Mouse (Mus musculus) A20 (cell line): ENCODE measurements around the gene Cd69.
A peak's percentile ranks its signal among the peaks of the same experiment; 100 is the strongest.

ENCODE experiments used
- DNase-seq: peaks from one replicate; pipeline ENCODE4 v3.0.0-alpha.2; 2011; ENCODE audit warnings: low read depth, low spot score

Cd69 gene

GRCm38 (mm10) chr6:129275220-129275619, at the start of gene Cd69:
TSS of gene Cd69 (minus strand) at chr6:129275436.
- DNase-seq: peak; percentile 87

DNA sequence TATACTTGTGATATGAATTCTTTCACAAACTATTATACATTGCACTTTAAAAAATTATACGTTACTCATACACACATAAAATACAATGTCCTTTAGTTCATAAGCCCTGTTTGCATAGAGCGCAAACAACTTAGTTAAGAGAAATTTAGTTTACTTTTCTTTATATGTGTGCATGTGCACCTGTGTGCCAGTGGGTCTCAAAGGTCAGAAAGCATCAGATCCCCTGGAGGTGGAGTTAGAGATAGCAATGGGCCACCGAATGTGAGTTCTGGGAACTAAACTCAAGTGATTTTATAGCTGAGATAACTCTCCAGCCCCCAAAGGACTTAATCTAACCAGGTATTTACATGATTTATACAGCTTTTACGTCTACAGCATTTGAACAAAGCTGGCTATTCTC, 44.1 kb upstream of the Cd69 start:
- DNase-seq: no peak

DNA sequence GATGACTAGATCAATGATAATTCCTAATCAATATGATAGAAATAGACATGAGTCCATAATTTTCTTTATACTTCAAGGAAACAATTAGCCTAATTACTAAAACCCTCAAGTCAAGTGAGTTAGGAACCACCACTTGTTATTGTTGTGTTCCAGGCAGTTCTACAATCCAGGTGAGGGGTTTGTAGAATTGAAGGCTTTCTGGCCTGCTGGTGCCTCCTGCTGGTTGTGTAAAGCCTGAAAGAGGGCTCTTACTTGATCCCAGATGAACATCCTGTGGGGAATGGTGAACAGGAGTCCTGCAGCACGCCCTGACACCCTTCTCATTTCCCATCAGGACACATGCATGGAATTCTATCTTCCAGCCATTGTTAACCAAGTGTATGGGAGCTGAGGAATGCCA, 43.2 kb upstream of the Cd69 start:
- DNase-seq: peak; percentile 32

DNA sequence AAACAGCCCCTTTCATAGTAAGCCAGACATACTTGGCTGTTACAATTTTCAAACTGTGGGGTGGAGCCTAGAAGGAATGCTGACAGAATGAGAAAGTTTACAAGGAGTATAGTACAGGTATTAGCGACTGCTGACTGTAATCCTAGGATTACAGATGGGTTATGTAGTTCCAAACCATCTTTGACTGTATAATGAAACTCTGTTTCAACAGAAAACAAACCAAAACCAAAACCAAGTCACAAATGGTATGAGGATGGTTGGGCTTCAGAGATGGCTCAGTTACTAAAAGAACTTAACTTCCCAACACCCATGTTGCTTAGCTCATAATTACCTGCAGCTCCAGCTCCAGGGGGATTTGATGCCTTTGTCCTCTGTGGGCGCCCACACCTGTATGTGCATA, 41.2 kb upstream of the Cd69 start:
- no peak for DNase-seq

DNA sequence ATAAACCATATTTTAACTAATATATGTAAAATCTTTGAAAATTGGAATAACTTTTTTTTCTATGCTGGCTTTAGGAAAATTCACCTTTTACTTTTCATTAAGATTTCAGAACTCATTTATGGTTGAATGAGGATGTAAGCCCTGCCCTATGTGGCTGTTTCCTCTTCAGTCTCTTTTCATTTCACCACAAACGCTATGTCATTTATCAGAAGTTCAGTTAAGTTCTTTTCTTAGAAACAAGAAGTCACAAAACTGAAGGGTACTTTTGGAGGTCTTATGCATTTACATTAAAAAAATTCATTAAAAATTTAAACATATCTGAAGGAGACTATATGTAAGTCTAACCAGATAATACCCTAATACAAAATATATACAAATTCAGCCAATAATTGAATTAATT, 40.5 kb upstream of the Cd69 start:
- DNase-seq: peak; percentile 36

- no peak for DNase-seq
Observed at GRCm38 (mm10) chr6:129314655-129315168, 39.5 kb upstream of the Cd69 start.

DNA sequence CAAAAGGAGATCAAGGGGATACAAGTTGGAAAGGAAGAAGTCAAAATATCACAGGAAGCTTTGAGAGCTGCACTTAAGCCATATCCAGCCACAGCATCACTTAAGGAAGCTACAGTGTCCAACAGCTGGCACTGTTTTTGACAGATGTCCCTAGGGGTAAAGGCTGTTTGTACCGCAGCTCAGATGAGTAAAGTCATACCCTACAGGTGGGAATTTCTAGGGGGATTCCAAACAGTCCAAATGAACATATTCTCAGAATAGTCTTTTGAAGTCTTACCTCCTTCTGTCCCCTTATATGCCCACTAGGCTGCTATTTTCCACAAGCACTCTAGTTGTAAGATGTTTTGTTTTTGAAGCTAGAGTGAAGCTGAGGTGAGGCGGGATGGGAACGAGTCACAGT, 37.3 kb upstream of the Cd69 start:
- no peak for DNase-seq

- no peak for DNase-seq
Observed at GRCm38 (mm10) chr6:129304180-129304579, 28.9 kb upstream of the Cd69 start.

DNA sequence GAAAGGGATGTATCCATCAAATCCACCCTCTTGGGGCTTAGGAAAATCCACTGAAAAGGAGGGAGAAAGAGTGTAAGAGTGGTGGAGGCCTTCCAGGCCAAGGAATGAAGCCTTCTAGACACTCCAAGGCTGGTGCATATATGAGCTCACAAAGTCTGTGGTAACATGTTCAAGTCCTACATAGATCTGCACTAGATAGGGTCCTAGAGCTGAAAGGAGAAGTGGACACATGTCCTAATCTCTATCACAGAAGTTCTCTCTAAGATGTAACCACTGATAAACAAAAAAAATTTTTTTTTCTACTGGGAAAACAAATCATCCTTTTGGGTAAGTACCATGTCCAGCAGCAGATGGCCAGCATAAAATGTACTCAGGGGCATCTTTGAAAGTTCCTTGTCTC, 13.5 kb upstream of the Cd69 start:
- DNase-seq: no peak

- peak; percentile 85 for DNase-seq
Observed at GRCm38 (mm10) chr6:129284384-129285104, 9.3 kb upstream of the Cd69 start.

- no peak for DNase-seq
Observed at GRCm38 (mm10) chr6:129283271-129283670, 8.0 kb upstream of the Cd69 start.

GRCm38 (mm10) chr6:129276483-129276882, 1.2 kb upstream of the Cd69 start:
- DNase-seq: no peak

GRCm38 (mm10) chr6:129275624-129276203, 478 bp upstream of the Cd69 start:
- DNase-seq: no peak

DNA sequence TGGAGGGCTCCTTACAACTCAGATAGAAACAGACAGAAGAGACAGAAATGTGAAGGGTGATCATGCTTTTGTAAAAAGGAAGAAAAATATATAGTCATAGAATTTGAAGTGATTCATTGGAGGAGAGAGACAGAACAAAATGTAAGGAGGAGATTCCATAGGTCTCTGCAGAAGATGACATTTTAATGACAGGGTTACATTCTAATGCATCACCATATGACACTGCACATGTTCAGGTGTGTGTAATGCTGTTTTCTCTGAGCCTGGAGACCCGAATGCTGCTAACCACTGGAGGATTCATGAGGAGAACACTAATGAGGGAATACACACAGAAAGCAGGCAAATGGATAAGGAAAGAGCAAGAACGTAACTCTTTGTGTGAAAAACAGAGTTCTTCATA, 760 bp downstream of the Cd69 start:
- no peak for DNase-seq

GRCm38 (mm10) chr6:129273662-129274061, 1.6 kb downstream of the Cd69 start:
- peak; percentile 27 for DNase-seq

GRCm38 (mm10) chr6:129266438-129267022, 8.7 kb downstream of the Cd69 start:
- DNase-seq: no peak

DNA sequence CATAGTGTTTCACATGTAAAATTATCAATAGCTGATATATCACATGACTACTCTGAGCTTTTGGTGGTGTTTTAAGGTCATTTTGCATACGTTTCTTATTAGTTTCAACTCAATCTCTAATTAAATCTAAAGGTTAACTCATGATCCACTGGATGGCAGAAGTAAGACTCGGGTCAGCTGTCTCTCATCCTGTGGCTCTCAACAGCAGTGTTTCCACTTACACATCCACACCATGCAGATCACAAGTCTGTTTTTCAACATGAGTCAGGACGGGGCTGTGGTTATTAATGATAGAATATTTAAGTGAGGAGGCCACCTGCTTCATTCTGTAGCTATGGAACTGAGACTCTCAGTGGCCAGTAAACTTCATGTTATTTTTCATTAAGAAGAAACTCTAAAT, 9.4 kb downstream of the Cd69 start:
- DNase-seq: no peak

- DNase-seq: no peak
Observed at GRCm38 (mm10) chr6:129260940-129261339, 14.3 kb downstream of the Cd69 start.

GRCm38 (mm10) chr6:129260034-129260433, 15.2 kb downstream of the Cd69 start:
- DNase-seq: peak; percentile 55

GRCm38 (mm10) chr6:129256018-129256417, 19.2 kb downstream of the Cd69 start:
- DNase-seq: peak; percentile 77

- DNase-seq: peak; percentile 83
Observed at GRCm38 (mm10) chr6:129254949-129255602, 20.2 kb downstream of the Cd69 start.

GRCm38 (mm10) chr6:129254314-129254713, 20.9 kb downstream of the Cd69 start:
- DNase-seq: no peak
